Mouse (Mus musculus): ENCODE measurements around the gene Il1r2. TPM values are rescaled to one million over a fixed set of nuclear protein-coding genes. Genes with fewer than 3 reads are reported as not detected.

Il1r2 gene
- polyA plus RNA-seq, 1 experiment from 2014 or later, result 5.1 TPM

GRCm38 (mm10) chr1:40156096-40156495, 82.2 kb downstream of the Il1r2 start:
- Histone ChIP-seq H3K36me3 (no peaks in the 10 kb centered on the region), H3K27ac (no peak overlapping the region), H3K9me3 (no peaks in the 10 kb centered on the region), H3K4me2 (no peak overlapping the region), H3K9ac (no peak overlapping the region), H3K4me3 (replicated peaks) (no peak overlapping the region), H3K27me3 (replicated peaks) (no peaks in the 10 kb centered on the region), H3K4me1 (no peaks in the 10 kb centered on the region)
- ATAC-seq (ENCODE audit: insufficient read depth, low FRiP score, low read depth), result no peak
- 73% methylated on average over 6 of the region's 6 CpGs for WGBS

GRCm38 (mm10) chr1:40163329-40163917, 89.5 kb downstream of the Il1r2 start:
- H3K9ac ChIP-seq, result no peak overlapping the region
- no peaks in the 10 kb centered on the region for H3K4me1 ChIP-seq
- H3K27ac ChIP-seq, result no peak overlapping the region
- no peaks in the 10 kb centered on the region for H3K9me3 ChIP-seq
- H3K4me2 ChIP-seq, result no peak overlapping the region
- no peaks in the 10 kb centered on the region for H3K27me3 ChIP-seq (replicated peaks)
- WGBS, result 74% methylated on average over 4 of the region's 4 CpGs
- no peak for ATAC-seq (ENCODE audit: insufficient read depth, low FRiP score, low read depth)
- no peaks in the 10 kb centered on the region for H3K36me3 ChIP-seq
- no peak overlapping the region for H3K4me3 ChIP-seq (replicated peaks)

- Histone ChIP-seq H3K27me3 (replicated peaks) (no peaks in the 10 kb centered on the region), H3K4me2 (no peak overlapping the region), H3K27ac (no peak overlapping the region), H3K9ac (no peak overlapping the region), H3K9me3 (no peaks in the 10 kb centered on the region), H3K4me1 (no peaks in the 10 kb centered on the region), H3K36me3 (no peaks in the 10 kb centered on the region), H3K4me3 (replicated peaks) (no peak overlapping the region)
- 74% methylated on average over 4 of the region's 4 CpGs for WGBS
- no peak for ATAC-seq (ENCODE audit: insufficient read depth, low FRiP score, low read depth)
Measured at GRCm38 (mm10) chr1:40164331-40164730, 90.5 kb downstream of the Il1r2 start.

GRCm38 (mm10) chr1:40167585-40167984, 93.7 kb downstream of the Il1r2 start:
- no peak overlapping the region for H3K27ac ChIP-seq
- H3K27me3 ChIP-seq (replicated peaks), result no peaks in the 10 kb centered on the region
- 60% methylated on average over 8 of the region's 8 CpGs for WGBS
- no peak overlapping the region for H3K4me2 ChIP-seq
- no peaks in the 10 kb centered on the region for H3K9me3 ChIP-seq
- no peaks in the 10 kb centered on the region for H3K36me3 ChIP-seq
- H3K9ac ChIP-seq, result no peak overlapping the region
- no peaks in the 10 kb centered on the region for H3K4me1 ChIP-seq
- ATAC-seq (ENCODE audit: insufficient read depth, low FRiP score, low read depth), result 0 out of 2 replicates have a peak, but pooled peaks have one; percentile 50
- no peak overlapping the region for H3K4me3 ChIP-seq (replicated peaks)

GRCm38 (mm10) chr1:40171878-40172277, 98.0 kb downstream of the Il1r2 start:
- H3K4me3 ChIP-seq (replicated peaks), result no peak overlapping the region
- 55% methylated on average over 5 of the region's 5 CpGs for WGBS
- H3K36me3 ChIP-seq, result no peaks in the 10 kb centered on the region
- no peak; the same call in 1 of the 2 replicates for ATAC-seq (ENCODE audit: insufficient read depth, low FRiP score, low read depth)
- H3K9ac ChIP-seq, result no peak overlapping the region
- no peaks in the 10 kb centered on the region for H3K27me3 ChIP-seq (replicated peaks)
- no peaks in the 10 kb centered on the region for H3K4me1 ChIP-seq
- H3K4me2 ChIP-seq, result no peak overlapping the region
- no peak overlapping the region for H3K27ac ChIP-seq
- no peaks in the 10 kb centered on the region for H3K9me3 ChIP-seq

- Histone ChIP-seq H3K27ac (no peak overlapping the region), H3K4me3 (replicated peaks) (no peak overlapping the region), H3K36me3 (no peaks in the 10 kb centered on the region), H3K9me3 (no peaks in the 10 kb centered on the region), H3K27me3 (replicated peaks) (no peaks in the 10 kb centered on the region), H3K4me1 (no peaks in the 10 kb centered on the region), H3K4me2 (no peak overlapping the region), H3K9ac (no peak overlapping the region)
- WGBS, result 87% methylated on average over 3 of the region's 3 CpGs
- no peak for ATAC-seq (ENCODE audit: insufficient read depth, low FRiP score, low read depth)
Measured at GRCm38 (mm10) chr1:40174146-40174545, 100.3 kb downstream of the Il1r2 start.

Other genes with a start within 250 kb of the Il1r2 start
- 30.7 and 31.9 TPM in 2 replicates for gene Map4k4, start 173.2 kb upstream of the Il1r2 start, polyA plus RNA-seq (2015; fragmentation: Nextera tagmentation; extraction: Ambion mirVana)
- gene Il1r1, start 151.0 kb downstream of the Il1r2 start, polyA plus RNA-seq (2015; fragmentation: Nextera tagmentation; extraction: Ambion mirVana), result 9.3 TPM in 2 replicates